Mouse (Mus musculus) common myeloid progenitor, adult 5-6 weeks (primary cell): ENCODE measurements at regions not wholly inside any gene's neighbourhood (a gene's known extent, or its start where the extent isn't known, plus 50 kb on each side); places are given as distances from the start of the nearest gene placed in this dataset.

Source experiments
- ATAC-seq: replicated peaks from 2 replicates; pipeline ENCODE4 v1.8.0; 2016; ENCODE audit warnings: low read depth, mild to moderate bottlenecking, moderate TSS enrichment, inconsistent platforms; ENCODE audit not compliant: poor library complexity, severe bottlenecking

DNA sequence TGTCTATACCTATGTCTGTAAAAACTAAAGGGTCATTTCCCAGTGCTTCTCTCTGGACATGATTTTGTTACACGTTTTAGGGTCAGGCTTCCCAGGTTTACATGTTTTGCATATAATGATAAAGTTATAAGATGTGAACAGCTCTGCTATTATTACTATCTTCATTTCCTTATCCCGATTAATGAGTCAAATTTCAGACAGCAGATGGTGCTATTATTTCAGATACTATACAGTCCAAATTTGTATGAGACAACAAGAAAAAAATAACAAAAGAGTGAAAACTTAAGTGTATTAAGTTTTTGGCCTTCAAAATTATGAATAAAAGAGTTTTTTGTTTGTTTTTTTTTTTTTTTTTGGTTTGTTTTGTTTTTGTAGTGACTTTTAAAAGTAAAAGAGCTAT, 922.9 kb upstream of the Ppp6c start:
- no peak for ATAC-seq

DNA sequence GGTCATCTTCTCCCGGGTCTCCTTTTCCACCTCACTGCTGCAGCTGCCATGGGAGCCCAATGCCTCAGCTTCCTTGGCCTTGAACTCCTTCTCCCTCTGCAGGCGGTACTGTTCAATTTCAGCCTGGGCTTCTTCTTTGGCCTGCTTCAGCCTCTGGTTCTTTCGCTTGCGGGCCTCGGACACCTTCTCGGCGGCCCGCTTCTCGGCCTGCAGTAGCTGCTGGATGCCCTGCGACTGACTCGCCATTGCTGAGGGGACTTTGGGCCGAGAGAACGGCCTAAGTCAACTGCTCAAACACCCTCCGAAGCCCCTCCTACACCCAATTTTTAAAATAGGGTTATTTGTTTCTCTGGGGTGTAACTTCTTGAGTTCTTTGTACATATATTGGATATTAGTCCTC, 901.4 kb upstream of the Ppp6c start:
- ATAC-seq, result 0 out of 2 replicates have a peak, but pooled peaks have one; percentile 32

DNA sequence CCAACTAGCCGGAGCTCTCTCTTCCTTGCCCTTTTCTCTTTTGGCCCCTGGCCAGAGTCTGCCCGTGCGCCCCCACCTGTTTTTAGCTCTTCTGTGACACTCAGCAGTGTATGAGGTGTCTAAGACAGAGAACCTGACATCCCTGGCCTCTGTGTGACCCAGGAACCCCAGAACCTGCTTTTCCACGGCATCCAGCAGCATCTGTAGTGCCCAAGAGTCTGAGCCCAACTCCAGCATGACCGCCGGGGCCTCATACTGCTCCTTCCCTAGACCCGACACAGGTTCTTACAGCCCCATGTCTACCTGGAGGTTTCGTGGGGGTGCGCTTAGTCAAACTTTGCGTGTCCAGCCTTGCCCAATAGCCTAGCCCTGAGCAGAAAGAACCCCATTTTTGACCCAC, 892.9 kb upstream of the Ppp6c start:
- ATAC-seq, result no peak

DNA sequence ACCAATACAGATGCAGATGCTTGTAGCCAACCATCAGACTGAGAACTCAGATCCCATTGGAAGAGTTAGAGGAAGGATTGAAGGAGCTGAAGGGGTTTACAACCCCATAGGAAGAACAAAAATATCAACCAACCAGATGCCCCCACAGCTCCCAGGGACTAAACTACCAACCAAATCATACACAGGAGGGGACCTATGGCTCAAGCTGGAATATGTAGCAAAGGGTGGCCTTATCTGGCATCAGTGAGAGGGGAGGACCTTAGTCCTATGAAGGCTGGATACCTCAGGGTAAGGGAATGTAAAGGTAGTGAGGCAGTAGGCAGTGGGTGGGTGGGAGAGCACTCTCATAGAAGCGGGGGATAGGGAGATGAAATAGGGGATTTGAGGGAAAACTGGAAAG, 888.2 kb upstream of the Ppp6c start:
- ATAC-seq, result no peak
